ENCODE assay signal across 19 mouse cellular contexts in genomic region chr11:84604781-84605180, GRCm38 (mm10).
DNase-seq lines count a peak whose midpoint lies in the region; ATAC-seq lines count a peak whose summit lies in the region.
"Had no signal": no experiment of that assay in that cellular context is flagged by ENCODE, and none has a peak within 500 bp of the region (broad histone marks: within the 10 kb centered on the region; RNA-seq: fewer than 3 reads in every experiment).

No protein-coding gene starts in this region.

- H3K4me1 ChIP-seq in heart, embryonic 13.5 days, result peaks cover 19% of the 10 kb centered on the region
- peaks cover 10% of the 10 kb centered on the region for H3K4me1 ChIP-seq in kidney, embryonic 16.5 days (ENCODE audit: insufficient read depth, low read length)
- H3K4me1 ChIP-seq in embryonic facial prominence, embryonic 10.5 days, result peaks cover 18% of the 10 kb centered on the region
- H3K4me1 ChIP-seq: lung, embryonic 15.5 days; stomach, embryonic 15.5 days had no signal

- 7% methylated on average over 6 of the region's 6 CpGs for WGBS in heart, embryonic 13.5 days
- 2% methylated on average over 6 of the region's 6 CpGs for WGBS in kidney, embryonic 16.5 days
- WGBS in embryonic facial prominence, embryonic 10.5 days, result 5% methylated on average over 6 of the region's 6 CpGs

- peak overlapping the region; percentile 24 for H3K4me2 ChIP-seq in heart, embryonic 13.5 days
- H3K4me2 ChIP-seq in kidney, embryonic 16.5 days (replicated peaks; ENCODE audit: low read depth, low read length), result no peak overlapping the region
- H3K4me2 ChIP-seq: hindbrain, embryonic 15.5 days; limb, embryonic 13.5 days; lung, embryonic 15.5 days; stomach, embryonic 15.5 days had no signal

- H3K4me3 ChIP-seq in heart, embryonic 13.5 days, result no peak overlapping the region
- H3K4me3 ChIP-seq in kidney, embryonic 16.5 days (ENCODE audit: low read length), result no peak overlapping the region
- no peak overlapping the region for H3K4me3 ChIP-seq in embryonic facial prominence, embryonic 10.5 days
- H3K4me3 ChIP-seq: hindbrain, embryonic 15.5 days; limb, embryonic 13.5 days; lung, embryonic 15.5 days; stomach, embryonic 15.5 days had no signal

- no peaks in the 10 kb centered on the region for H3K36me3 ChIP-seq in heart, embryonic 13.5 days
- H3K36me3 ChIP-seq in kidney, embryonic 16.5 days (ENCODE audit: insufficient read depth, low read length), result no peaks in the 10 kb centered on the region
- no peaks in the 10 kb centered on the region for H3K36me3 ChIP-seq in embryonic facial prominence, embryonic 10.5 days (replicated peaks)
- H3K36me3 ChIP-seq: hindbrain, embryonic 15.5 days; limb, embryonic 13.5 days; lung, embryonic 15.5 days; stomach, embryonic 15.5 days had no signal

- no peaks in the 10 kb centered on the region for H3K9me3 ChIP-seq in heart, embryonic 13.5 days
- H3K9me3 ChIP-seq in kidney, embryonic 16.5 days (ENCODE audit: low read length), result no peaks in the 10 kb centered on the region
- no peaks in the 10 kb centered on the region for H3K9me3 ChIP-seq in embryonic facial prominence, embryonic 10.5 days
- H3K9me3 ChIP-seq: hindbrain, embryonic 15.5 days; limb, embryonic 13.5 days; lung, embryonic 15.5 days; stomach, embryonic 15.5 days had no signal

- no peak overlapping the region for H3K9ac ChIP-seq in heart, embryonic 13.5 days
- H3K9ac ChIP-seq in kidney, embryonic 16.5 days (replicated peaks; ENCODE audit: low read length), result no peak overlapping the region
- H3K9ac ChIP-seq: forebrain, postnatal 0 days; hindbrain, embryonic 15.5 days; limb, embryonic 13.5 days; liver, embryonic 14.5 days; lung, embryonic 15.5 days; stomach, embryonic 15.5 days had no signal

- H3K27ac ChIP-seq in heart, embryonic 13.5 days (replicated peaks), result no peak overlapping the region
- H3K27ac ChIP-seq in kidney, embryonic 16.5 days (ENCODE audit: low read length), result no peak overlapping the region
- H3K27ac ChIP-seq in embryonic facial prominence, embryonic 10.5 days (replicated peaks), result no peak overlapping the region
- H3K27ac ChIP-seq: hindbrain, embryonic 15.5 days; limb, embryonic 13.5 days; liver, embryonic 14.5 days; lung, embryonic 15.5 days; stomach, embryonic 15.5 days had no signal

- no peak for ATAC-seq in heart, embryonic 13.5 days (ENCODE audit: extremely low read depth, insufficient number of reproducible peaks, low FRiP score, low TSS enrichment)
- peak; percentile 63; the same call in 1 of the 2 replicates for ATAC-seq in kidney, embryonic 16.5 days (ENCODE audit: low FRiP score, low TSS enrichment)
- ATAC-seq: forebrain, postnatal 0 days had no signal

- no peak for DNase-seq in heart, postnatal 25 days (ENCODE audit: low spot score)
- no peak for DNase-seq in kidney, adult 11 months
- peak; percentile 26 for DNase-seq in MN1 (ENCODE audit: low spot score)
- peak; percentile 23 for DNase-seq in embryonic facial prominence, embryonic 10.5 days (ENCODE audit: low spot score)
- no peak for DNase-seq in cerebellum, postnatal 36 days
- DNase-seq: cerebellum, adult 18-20 months; cerebellum, postnatal 25 days; forebrain, postnatal 0 days; kidney, adult 8-10 months; lung, postnatal 4 days; thymus, adult 18-20 months; thymus, postnatal 4 days had no signal

- intact Hi-C loops in heart, postnatal 25 days (cut with DNase I), result no loop called here

- H3K27me3 ChIP-seq in heart, embryonic 13.5 days (replicated peaks), result peaks cover 31% of the 10 kb centered on the region
- H3K27me3 ChIP-seq in kidney, embryonic 16.5 days (ENCODE audit: insufficient read depth, low read length), result peaks cover 17% of the 10 kb centered on the region; the same call in 1 of the 2 replicates
- H3K27me3 ChIP-seq in embryonic facial prominence, embryonic 10.5 days (replicated peaks; ENCODE audit: low read depth, poor library complexity, severe bottlenecking), result peaks cover 41% of the 10 kb centered on the region
- H3K27me3 ChIP-seq: stomach, embryonic 15.5 days had no signal

Comparison
In these comparisons a context has a peak if more than half of its experiments do, and no peak if none do; other contexts are left out.
1. DNase-seq: peak in MN1 (single experiment) and embryonic facial prominence, embryonic 10.5 days (single experiment); none in heart, postnatal 25 days (single experiment), kidney, adult 11 months (single experiment) and cerebellum, postnatal 36 days (0 of 2).